Mouse (Mus musculus): ENCODE measurements around the gene Lrp6. TPM values are rescaled to one million over a fixed set of nuclear protein-coding genes. Genes with fewer than 3 reads are reported as not detected.

The Lrp6 gene
- polyA plus RNA-seq, 1 experiment from 2014 or later = 19.7 TPM

DNA sequence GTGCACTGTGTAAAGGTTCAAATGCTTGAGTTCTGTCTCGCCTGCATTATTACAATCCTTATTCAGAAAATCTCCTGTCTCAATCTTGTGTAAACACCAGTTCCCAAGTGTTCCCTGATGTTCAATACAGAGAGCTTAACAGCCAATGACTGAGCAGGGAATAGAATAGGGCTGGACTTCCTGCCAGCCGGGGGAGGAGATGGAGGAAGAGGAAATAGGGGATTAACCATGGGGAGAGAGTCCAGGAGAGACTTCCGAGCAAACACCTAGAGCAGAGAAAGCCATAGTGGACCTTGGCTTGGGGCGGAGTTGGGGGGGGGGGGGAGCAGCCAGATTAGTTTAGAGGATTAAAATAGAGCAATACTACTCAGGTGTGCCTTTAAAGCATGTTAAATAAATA, 51.3 kb downstream of the Lrp6 start:
- ATAC-seq (ENCODE audit: low read depth) = no peak
- no peaks in the 10 kb centered on the region for H3K27me3 ChIP-seq (ENCODE audit: control insufficient read depth, insufficient read depth, low read length)
- H3K4me2 ChIP-seq (ENCODE audit: low read depth, low read length) = no peak overlapping the region
- no peaks in the 10 kb centered on the region for H3K9me3 ChIP-seq (ENCODE audit: control insufficient read depth, low read length)
- no peak overlapping the region for H3K4me3 ChIP-seq (ENCODE audit: low read depth, low read length)
- no peak overlapping the region for H3K27ac ChIP-seq (ENCODE audit: low read depth, low read length)
- no peaks in the 10 kb centered on the region for H3K36me3 ChIP-seq (ENCODE audit: control insufficient read depth, insufficient read depth, low read length)
- H3K9ac ChIP-seq (replicated peaks; ENCODE audit: low read depth, low read length) = no peak overlapping the region
- H3K4me1 ChIP-seq (ENCODE audit: control insufficient read depth, insufficient read depth, low read length) = peaks cover 4% of the 10 kb centered on the region; the same call in 1 of the 2 replicates
- WGBS = 74% methylated on average over 4 of the region's 4 CpGs

DNA sequence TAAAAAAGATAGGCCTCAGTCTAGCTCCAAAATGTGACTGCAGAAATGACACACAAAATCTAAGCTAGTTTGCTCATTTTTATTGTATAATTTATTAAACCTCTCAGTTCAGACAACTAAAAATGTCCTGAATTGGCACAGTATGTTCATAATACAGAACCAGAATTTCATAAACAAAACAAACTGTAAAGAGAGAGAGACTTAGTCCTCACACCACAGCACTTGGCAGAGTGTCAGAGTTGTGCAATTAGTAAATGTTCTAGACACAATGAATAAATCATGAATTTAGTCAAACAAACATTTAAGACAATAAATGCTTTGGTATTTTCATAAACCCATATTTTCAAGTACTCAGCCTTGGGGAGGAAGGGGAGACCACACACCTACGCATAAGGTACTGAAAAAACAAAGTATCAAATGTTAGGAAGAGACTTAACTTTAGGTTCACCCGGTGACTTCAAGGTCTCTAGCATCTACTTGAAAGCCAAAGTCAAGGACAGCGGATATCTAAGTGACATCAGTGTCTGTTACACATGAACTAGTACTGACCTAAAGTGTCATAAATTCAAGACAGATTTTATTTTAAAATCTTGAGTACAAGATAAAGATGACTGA, 52.8 kb downstream of the Lrp6 start:
- Histone ChIP-seq H3K27me3 (ENCODE audit: control insufficient read depth, insufficient read depth, low read length) (no peaks in the 10 kb centered on the region), H3K4me2 (ENCODE audit: low read depth, low read length) (no peak overlapping the region), H3K9me3 (ENCODE audit: control insufficient read depth, low read length) (no peaks in the 10 kb centered on the region), H3K4me3 (ENCODE audit: low read depth, low read length) (no peak overlapping the region), H3K27ac (ENCODE audit: low read depth, low read length) (no peak overlapping the region), H3K36me3 (ENCODE audit: control insufficient read depth, insufficient read depth, low read length) (no peaks in the 10 kb centered on the region), H3K4me1 (ENCODE audit: control insufficient read depth, insufficient read depth, low read length) (no peaks in the 10 kb centered on the region), H3K9ac (replicated peaks; ENCODE audit: low read depth, low read length) (no peak overlapping the region)
- 97% methylated on average over 3 of the region's 3 CpGs for WGBS
- no peak for ATAC-seq (ENCODE audit: low read depth)

DNA sequence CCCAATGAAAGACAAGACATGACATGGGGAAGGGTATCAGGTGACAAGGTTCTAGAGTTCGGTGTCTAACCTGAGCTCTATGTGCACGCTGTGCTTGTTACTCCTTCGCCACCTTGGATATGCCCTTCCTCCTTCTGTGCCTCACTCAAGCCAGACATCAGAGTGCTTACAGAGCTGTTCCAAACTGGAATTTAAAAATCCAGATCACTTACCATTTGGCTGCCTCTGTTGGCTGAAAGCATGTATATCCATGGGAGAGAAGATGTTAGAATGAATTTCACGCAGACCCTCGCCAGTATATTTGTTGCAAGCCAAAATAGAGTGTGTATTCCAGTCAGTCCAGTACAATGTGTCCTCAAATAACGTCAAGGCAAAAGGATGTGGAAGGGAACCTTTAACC, 53.8 kb downstream of the Lrp6 start:
- Histone ChIP-seq H3K27me3 (ENCODE audit: control insufficient read depth, insufficient read depth, low read length) (no peaks in the 10 kb centered on the region), H3K27ac (ENCODE audit: low read depth, low read length) (no peak overlapping the region), H3K9ac (replicated peaks; ENCODE audit: low read depth, low read length) (no peak overlapping the region), H3K4me1 (ENCODE audit: control insufficient read depth, insufficient read depth, low read length) (no peaks in the 10 kb centered on the region), H3K4me3 (ENCODE audit: low read depth, low read length) (no peak overlapping the region), H3K4me2 (ENCODE audit: low read depth, low read length) (no peak overlapping the region), H3K9me3 (ENCODE audit: control insufficient read depth, low read length) (no peaks in the 10 kb centered on the region), H3K36me3 (ENCODE audit: control insufficient read depth, insufficient read depth, low read length) (no peaks in the 10 kb centered on the region)
- no peak for ATAC-seq (ENCODE audit: low read depth)
- WGBS = 89% methylated on average over 6 of the region's 6 CpGs

DNA sequence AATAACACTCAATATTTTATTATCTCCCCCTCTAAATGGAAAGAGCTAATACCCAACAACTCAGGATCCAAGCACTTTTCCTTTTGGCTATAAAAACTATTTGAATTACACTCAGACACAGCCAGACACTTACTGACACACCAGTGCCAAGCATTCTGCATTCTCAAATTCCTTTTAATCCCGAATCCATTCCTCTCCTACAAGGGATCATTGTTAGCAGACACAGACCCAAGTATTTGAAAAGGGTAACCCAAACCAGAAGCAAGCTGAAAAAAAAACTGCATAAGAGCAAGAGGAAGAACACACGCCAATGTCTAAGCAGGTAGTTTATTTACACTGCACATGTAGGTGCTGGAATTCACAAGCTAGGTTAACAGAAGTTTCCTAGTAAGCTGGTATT, 54.3 kb downstream of the Lrp6 start:
- ATAC-seq (ENCODE audit: low read depth) = no peak
- no peaks in the 10 kb centered on the region for H3K9me3 ChIP-seq (ENCODE audit: control insufficient read depth, low read length)
- H3K27me3 ChIP-seq (ENCODE audit: control insufficient read depth, insufficient read depth, low read length) = no peaks in the 10 kb centered on the region
- no peak overlapping the region for H3K9ac ChIP-seq (replicated peaks; ENCODE audit: low read depth, low read length)
- no peak overlapping the region for H3K4me3 ChIP-seq (ENCODE audit: low read depth, low read length)
- no peaks in the 10 kb centered on the region for H3K4me1 ChIP-seq (ENCODE audit: control insufficient read depth, insufficient read depth, low read length)
- H3K4me2 ChIP-seq (ENCODE audit: low read depth, low read length) = no peak overlapping the region
- WGBS = 61% methylated on average over 2 of the region's 2 CpGs
- H3K36me3 ChIP-seq (ENCODE audit: control insufficient read depth, insufficient read depth, low read length) = no peaks in the 10 kb centered on the region; the same call in 1 of the 2 replicates
- no peak overlapping the region for H3K27ac ChIP-seq (ENCODE audit: low read depth, low read length)

DNA sequence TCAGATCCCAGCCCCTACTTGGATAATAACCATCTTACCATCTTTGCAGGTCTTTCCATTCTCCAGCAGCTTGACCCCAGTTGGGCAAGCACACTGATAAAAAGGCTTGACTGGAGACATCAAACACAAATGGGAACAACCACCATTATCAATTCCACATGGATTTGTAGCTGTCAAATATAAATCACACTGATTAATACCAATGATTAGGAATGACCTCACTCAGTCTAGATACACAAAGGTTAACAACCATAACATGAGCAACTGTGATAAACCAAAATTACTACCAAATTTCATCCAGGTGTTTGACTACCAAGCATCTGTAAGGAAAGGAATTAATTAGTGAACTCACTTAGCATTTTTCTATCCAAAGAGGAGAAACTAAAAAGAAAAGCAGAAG, 55.6 kb downstream of the Lrp6 start:
- Histone ChIP-seq H3K9me3 (ENCODE audit: control insufficient read depth, low read length) (no peaks in the 10 kb centered on the region), H3K36me3 (ENCODE audit: control insufficient read depth, insufficient read depth, low read length) (peaks cover 7% of the 10 kb centered on the region; the same call in 1 of the 2 replicates), H3K27me3 (ENCODE audit: control insufficient read depth, insufficient read depth, low read length) (no peaks in the 10 kb centered on the region), H3K4me1 (ENCODE audit: control insufficient read depth, insufficient read depth, low read length) (no peaks in the 10 kb centered on the region), H3K27ac (ENCODE audit: low read depth, low read length) (no peak overlapping the region), H3K9ac (replicated peaks; ENCODE audit: low read depth, low read length) (no peak overlapping the region), H3K4me3 (ENCODE audit: low read depth, low read length) (no peak overlapping the region), H3K4me2 (ENCODE audit: low read depth, low read length) (no peak overlapping the region)
- ATAC-seq (ENCODE audit: low read depth) = no peak

DNA sequence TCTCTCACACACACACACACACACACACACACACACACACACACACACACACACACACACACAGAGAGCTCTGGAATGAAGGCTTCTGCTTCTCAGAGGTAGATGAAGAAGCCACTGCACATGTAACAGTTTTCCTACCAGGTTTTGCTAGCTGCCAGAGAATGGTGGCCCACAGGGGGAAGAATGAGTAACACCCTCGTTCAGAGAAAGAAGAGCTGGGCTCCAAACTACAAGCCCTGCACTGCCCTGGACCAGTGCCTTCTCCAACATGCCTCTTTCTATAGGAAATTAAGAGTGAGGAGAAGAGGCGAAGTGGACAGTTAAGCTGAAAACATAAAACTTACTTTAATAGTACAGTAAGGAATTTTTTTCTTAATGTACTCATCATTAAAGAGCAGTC, 56.5 kb downstream of the Lrp6 start:
- ATAC-seq (ENCODE audit: low read depth) = no peak; the same call in 1 of the 2 replicates
- 61% methylated on average over 2 of the region's 2 CpGs for WGBS
- Histone ChIP-seq H3K4me1 (ENCODE audit: control insufficient read depth, insufficient read depth, low read length) (no peaks in the 10 kb centered on the region), H3K27ac (ENCODE audit: low read depth, low read length) (no peak overlapping the region), H3K4me2 (ENCODE audit: low read depth, low read length) (no peak overlapping the region), H3K36me3 (ENCODE audit: control insufficient read depth, insufficient read depth, low read length) (peaks cover 9% of the 10 kb centered on the region; the same call in 1 of the 2 replicates), H3K27me3 (ENCODE audit: control insufficient read depth, insufficient read depth, low read length) (no peaks in the 10 kb centered on the region), H3K4me3 (ENCODE audit: low read depth, low read length) (no peak overlapping the region), H3K9ac (replicated peaks; ENCODE audit: low read depth, low read length) (no peak overlapping the region), H3K9me3 (ENCODE audit: control insufficient read depth, low read length) (no peaks in the 10 kb centered on the region)

DNA sequence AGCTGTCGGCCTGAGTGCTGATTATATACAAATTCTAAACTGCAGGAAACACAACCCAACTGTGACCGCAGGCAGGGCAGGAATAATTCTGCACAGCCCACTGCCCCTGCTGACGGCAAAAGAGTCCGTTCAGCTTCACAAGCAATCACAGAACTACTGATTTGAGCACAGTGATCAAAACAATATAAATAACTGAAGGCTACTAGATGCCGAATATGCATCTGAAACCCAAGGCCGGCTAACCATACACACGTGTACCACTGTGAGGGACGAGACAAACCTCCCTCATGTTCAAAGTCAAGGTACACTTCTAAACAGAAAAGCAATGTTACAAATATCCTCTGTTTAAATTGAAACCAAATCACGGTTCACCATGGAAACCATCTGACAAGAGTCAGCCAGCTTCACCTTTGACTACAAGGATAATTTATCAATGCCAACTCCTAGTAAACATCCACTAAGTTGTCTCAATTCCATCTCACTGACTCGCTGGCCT, 57.0 kb downstream of the Lrp6 start:
- H3K27me3 ChIP-seq (ENCODE audit: control insufficient read depth, insufficient read depth, low read length) = no peaks in the 10 kb centered on the region
- H3K9me3 ChIP-seq (ENCODE audit: control insufficient read depth, low read length) = no peaks in the 10 kb centered on the region
- no peak overlapping the region for H3K9ac ChIP-seq (replicated peaks; ENCODE audit: low read depth, low read length)
- no peaks in the 10 kb centered on the region for H3K4me1 ChIP-seq (ENCODE audit: control insufficient read depth, insufficient read depth, low read length)
- H3K27ac ChIP-seq (ENCODE audit: low read depth, low read length) = 0 out of 2 replicates have a peak overlapping the region, but pooled peaks have one; percentile 28
- H3K4me2 ChIP-seq (ENCODE audit: low read depth, low read length) = no peak overlapping the region
- H3K36me3 ChIP-seq (ENCODE audit: control insufficient read depth, insufficient read depth, low read length) = peaks cover 9% of the 10 kb centered on the region; the same call in 1 of the 2 replicates
- no peak overlapping the region for H3K4me3 ChIP-seq (ENCODE audit: low read depth, low read length)
- WGBS = 48% methylated on average over 10 of the region's 10 CpGs
- ATAC-seq (ENCODE audit: low read depth) = no peak

DNA sequence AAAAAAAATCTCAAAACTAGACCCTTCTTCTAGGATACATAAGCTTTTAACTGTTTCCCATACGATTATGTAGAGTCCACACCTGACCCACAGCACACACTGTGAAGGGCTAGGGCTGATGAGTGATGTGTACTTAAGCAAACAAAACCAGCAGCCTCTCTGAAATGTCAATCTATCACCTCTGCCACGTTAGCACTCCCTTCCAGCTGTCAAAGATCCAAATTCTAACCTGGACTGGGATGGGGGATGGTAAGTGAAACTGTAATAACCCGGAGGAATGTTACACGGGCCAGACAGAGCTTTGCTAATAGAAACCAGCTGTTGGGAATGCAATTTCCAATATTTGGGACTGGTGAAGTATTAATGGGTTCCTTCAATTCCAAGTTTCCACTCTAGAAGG, 61.9 kb downstream of the Lrp6 start:
- H3K4me3 ChIP-seq (ENCODE audit: low read depth, low read length) = no peak overlapping the region
- no peaks in the 10 kb centered on the region for H3K27me3 ChIP-seq (ENCODE audit: control insufficient read depth, insufficient read depth, low read length)
- peaks cover 9% of the 10 kb centered on the region; the same call in 1 of the 2 replicates for H3K36me3 ChIP-seq (ENCODE audit: control insufficient read depth, insufficient read depth, low read length)
- H3K4me1 ChIP-seq (ENCODE audit: control insufficient read depth, insufficient read depth, low read length) = 0 out of 2 replicates have a peak, but pooled peaks cover 2% of the 10 kb centered on the region
- ATAC-seq (ENCODE audit: low read depth) = no peak
- no peak overlapping the region for H3K27ac ChIP-seq (ENCODE audit: low read depth, low read length)
- no peak overlapping the region for H3K4me2 ChIP-seq (ENCODE audit: low read depth, low read length)
- 56% methylated on average over 4 of the region's 4 CpGs for WGBS
- no peaks in the 10 kb centered on the region for H3K9me3 ChIP-seq (ENCODE audit: control insufficient read depth, low read length)
- H3K9ac ChIP-seq (replicated peaks; ENCODE audit: low read depth, low read length) = no peak overlapping the region

DNA sequence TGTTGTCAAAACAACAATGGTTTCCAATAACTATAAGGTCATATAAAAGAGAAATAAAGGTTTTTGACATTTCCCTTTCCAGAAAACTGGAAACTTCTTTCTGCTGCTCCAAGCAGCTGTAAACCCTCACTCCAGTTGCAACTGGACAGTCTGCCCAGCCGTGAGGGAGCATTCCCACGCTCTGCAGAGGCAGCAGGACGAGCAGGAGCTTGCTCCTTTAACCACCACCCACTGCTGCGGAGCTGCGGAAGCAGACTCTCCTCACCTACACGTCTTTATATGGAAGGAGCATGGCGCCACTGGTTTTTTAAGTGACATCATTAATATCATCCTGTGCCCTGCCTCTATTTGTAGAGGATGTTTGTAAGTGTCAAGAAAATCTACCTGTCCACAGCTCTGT, 64.4 kb downstream of the Lrp6 start:
- peaks cover 9% of the 10 kb centered on the region; the same call in 1 of the 2 replicates for H3K36me3 ChIP-seq (ENCODE audit: control insufficient read depth, insufficient read depth, low read length)
- H3K9ac ChIP-seq (replicated peaks; ENCODE audit: low read depth, low read length) = no peak overlapping the region
- no peaks in the 10 kb centered on the region for H3K27me3 ChIP-seq (ENCODE audit: control insufficient read depth, insufficient read depth, low read length)
- no peak overlapping the region for H3K4me2 ChIP-seq (ENCODE audit: low read depth, low read length)
- whole genome bisulfite sequencing = 79% methylated on average over 7 of the region's 7 CpGs
- H3K9me3 ChIP-seq (ENCODE audit: control insufficient read depth, low read length) = no peaks in the 10 kb centered on the region
- 0 out of 2 replicates have a peak, but pooled peaks cover 2% of the 10 kb centered on the region for H3K4me1 ChIP-seq (ENCODE audit: control insufficient read depth, insufficient read depth, low read length)
- H3K4me3 ChIP-seq (ENCODE audit: low read depth, low read length) = no peak overlapping the region
- no peak overlapping the region for H3K27ac ChIP-seq (ENCODE audit: low read depth, low read length)
- no peak for ATAC-seq (ENCODE audit: low read depth)

All from neural tube, embryonic 14.5 days (tissue).